Mouse (Mus musculus): ENCODE data around the gene Plscr1. TPM values are rescaled to one million over a fixed set of nuclear protein-coding genes. Genes with fewer than 3 reads are reported as not detected.
A peak's percentile ranks its signal among the peaks of the same experiment; 100 is the strongest.

The Plscr1 gene
- total and polyA plus RNA-seq, 3 experiments = 5.5 to 9.5 TPM; not detected in 1

- no peak for TF ChIP-seq ZKSCAN1 (IDR thresholded peaks at IDR 0.05; ENCODE audit: low read depth, low read length)
- TF ChIP-seq RAD21 (IDR thresholded peaks at IDR 0.05; ENCODE audit: low read depth, low read length) = no peak; the same call in 1 of the 2 replicates
- no peak for TF ChIP-seq HCFC1 (IDR thresholded peaks at IDR 0.05; ENCODE audit: low read depth, low read length)
- no peak for TF ChIP-seq MAZ (IDR thresholded peaks at IDR 0.05; ENCODE audit: low read depth, low read length)
- peak; percentile 87 for TF ChIP-seq TCF12 (IDR thresholded peaks at IDR 0.05; ENCODE audit: low read depth, low read length)
- peak; percentile 80 for TF ChIP-seq GATA1 (IDR thresholded peaks at IDR 0.05; ENCODE audit: low read depth, low read length)
- TF ChIP-seq MYB (IDR thresholded peaks at IDR 0.05; ENCODE audit: low read depth, low read length) = peak; percentile 85
- TF ChIP-seq NRF1 (IDR thresholded peaks at IDR 0.05; ENCODE audit: insufficient read depth, low read depth, low read length, poor library complexity, severe bottlenecking) = no peak
- no peak for TF ChIP-seq MAX (IDR thresholded peaks at IDR 0.05; ENCODE audit: low read length)
- 0 out of 2 replicates have a peak, but pooled peaks have one; percentile 10 for TF ChIP-seq CHD2 (IDR thresholded peaks at IDR 0.05; ENCODE audit: low read length)
- TF ChIP-seq ELF1 (IDR thresholded peaks at IDR 0.05; ENCODE audit: low read depth, low read length) = no peak
- TF ChIP-seq E2F4 (IDR thresholded peaks at IDR 0.05; ENCODE audit: borderline replicate concordance, low read depth, low read length) = no peak
Observed at GRCm38 (mm10) chr9:92301213-92301612, 51.7 kb downstream of the Plscr1 start (continued).

GRCm38 (mm10) chr9:92305075-92305474, 55.5 kb downstream of the Plscr1 start:
- H3K9me3 ChIP-seq (replicated peaks; ENCODE audit: insufficient read depth, low read length) = no peaks in the 10 kb centered on the region
- H3K9ac ChIP-seq (ENCODE audit: control insufficient read depth, low read depth, low read length, poor library complexity, severe bottlenecking) = no peak overlapping the region
- TF ChIP-seq USF2 (IDR thresholded peaks at IDR 0.05; ENCODE audit: borderline replicate concordance in 1 of 2, insufficient read depth in 1 of 2, low read depth in 1 of 2, low read length in 2 of 2) (no peak), JUND (IDR thresholded peaks at IDR 0.05; ENCODE audit: low read depth, low read length) (no peak), MAZ (IDR thresholded peaks at IDR 0.05; ENCODE audit: low read depth, low read length) (no peak), ZMIZ1 (IDR thresholded peaks at IDR 0.05; ENCODE audit: low read depth, low read length) (no peak)
- no peak overlapping the region for H3K4me3 ChIP-seq (ENCODE audit: control insufficient read depth in 1 of 2, insufficient read depth in 1 of 2, low read depth in 2 of 2, low read length in 2 of 2)
- H3K4me1 ChIP-seq (ENCODE audit: control insufficient read depth in 1 of 2, insufficient read depth in 2 of 2, low read length in 2 of 2) = peaks cover 16 to 23% of the 10 kb centered on the region in 2 experiments
- no peaks in the 10 kb centered on the region for H3K79me2 ChIP-seq (ENCODE audit: control insufficient read depth, insufficient read depth, low read length, poor library complexity)
- H3K27ac ChIP-seq (ENCODE audit: control insufficient read depth, low read depth, low read length) = no peak overlapping the region
- no peaks in the 10 kb centered on the region for H3K27me3 ChIP-seq (ENCODE audit: control insufficient read depth in 1 of 2, insufficient read depth in 2 of 2, low read length in 2 of 2)
- peaks cover 0 to 21% of the 10 kb centered on the region in 2 experiments; a peak in 2 of 4 replicates for H3K36me3 ChIP-seq (ENCODE audit: control insufficient read depth in 1 of 2, insufficient read depth in 2 of 2, low read length in 2 of 2)
- no peak for DNase-seq (ENCODE audit: low read depth, low spot score)

- DNase-seq (ENCODE audit: low read depth, low spot score) = no peak
- Histone ChIP-seq H3K36me3 (ENCODE audit: control insufficient read depth in 1 of 2, insufficient read depth in 2 of 2, low read length in 2 of 2) (peaks cover 0 to 17% of the 10 kb centered on the region in 2 experiments; a peak in 2 of 4 replicates), H3K4me1 (ENCODE audit: control insufficient read depth in 1 of 2, insufficient read depth in 2 of 2, low read length in 2 of 2) (peaks cover 11 to 17% of the 10 kb centered on the region in 2 experiments), H3K79me2 (ENCODE audit: control insufficient read depth, insufficient read depth, low read length, poor library complexity) (no peaks in the 10 kb centered on the region), H3K27ac (ENCODE audit: control insufficient read depth, low read depth, low read length) (no peak overlapping the region), H3K9me3 (replicated peaks; ENCODE audit: insufficient read depth, low read length) (no peaks in the 10 kb centered on the region), H3K27me3 (ENCODE audit: control insufficient read depth in 1 of 2, insufficient read depth in 2 of 2, low read length in 2 of 2) (no peaks in the 10 kb centered on the region), H3K9ac (ENCODE audit: control insufficient read depth, low read depth, low read length, poor library complexity, severe bottlenecking) (no peak overlapping the region), H3K4me3 (ENCODE audit: control insufficient read depth in 1 of 2, insufficient read depth in 1 of 2, low read depth in 2 of 2, low read length in 2 of 2) (no peak overlapping the region)
- TF ChIP-seq TCF12 (IDR thresholded peaks at IDR 0.05; ENCODE audit: low read depth, low read length) (no peak), POLR2A (IDR thresholded peaks at IDR 0.05; ENCODE audit: control insufficient read depth in 1 of 2, insufficient read depth in 1 of 2, low read depth in 1 of 2, low read length in 2 of 2, poor library complexity in 1 of 2) (no peak), RAD21 (IDR thresholded peaks at IDR 0.05; ENCODE audit: low read depth, low read length) (no peak), ELF1 (IDR thresholded peaks at IDR 0.05; ENCODE audit: low read depth, low read length) (no peak), E2F4 (IDR thresholded peaks at IDR 0.05; ENCODE audit: borderline replicate concordance, low read depth, low read length) (no peak), NELFE (IDR thresholded peaks at IDR 0.05; ENCODE audit: low read depth, low read length) (no peak), POLR2AphosphoS2 (IDR thresholded peaks at IDR 0.05; ENCODE audit: low read length) (no peak), GATA1 (IDR thresholded peaks at IDR 0.05; ENCODE audit: low read depth, low read length) (no peak), SIN3A (IDR thresholded peaks at IDR 0.05; ENCODE audit: low read length) (no peak), ETS1 (IDR thresholded peaks at IDR 0.05; ENCODE audit: low read depth, low read length) (no peak), CHD1 (IDR thresholded peaks at IDR 0.05; ENCODE audit: low read depth, low read length) (no peak)
Observed at GRCm38 (mm10) chr9:92305620-92306220, 56.2 kb downstream of the Plscr1 start.

All from MEL (cell line).